Mouse (Mus musculus): Measurements from ENCODE around the gene Micu1.
"Not testable (repeated sequence)": the region's sequence is repeated elsewhere in the genome, so short reads cannot be mapped to it uniquely, and the experiment has no call there.

The Micu1 gene

GRCm38 (mm10) chr10:59702207-59703032, at the start of gene Micu1:
Gene Micu1 (plus strand): TSS chr10:59702477.
- DNase-seq (ENCODE audit: low spot score), result peak; percentile 95

GRCm38 (mm10) chr10:59656799-59657198, 45.5 kb upstream of the Micu1 start:
- DNase-seq (ENCODE audit: low spot score), result peak; percentile 49

- no peak for DNase-seq (ENCODE audit: low spot score)
Observed at GRCm38 (mm10) chr10:59664765-59665164, 37.5 kb upstream of the Micu1 start.

GRCm38 (mm10) chr10:59665503-59666291, 36.6 kb upstream of the Micu1 start:
- DNase-seq (ENCODE audit: low spot score), result no peak

- no peak for DNase-seq (ENCODE audit: low spot score)
Observed at GRCm38 (mm10) chr10:59667377-59667776, 34.9 kb upstream of the Micu1 start.

GRCm38 (mm10) chr10:59668491-59668890, 33.8 kb upstream of the Micu1 start:
- no peak for DNase-seq (ENCODE audit: low spot score)

GRCm38 (mm10) chr10:59677836-59678235, 24.4 kb upstream of the Micu1 start:
- DNase-seq (ENCODE audit: low spot score), result no peak

- DNase-seq (ENCODE audit: low spot score), result no peak
Observed at GRCm38 (mm10) chr10:59679189-59679588, 23.1 kb upstream of the Micu1 start.

- not testable (repeated sequence) for DNase-seq (ENCODE audit: low spot score)
Observed at GRCm38 (mm10) chr10:59685586-59685985, 16.7 kb upstream of the Micu1 start.

GRCm38 (mm10) chr10:59687126-59687525, 15.2 kb upstream of the Micu1 start:
- no peak for DNase-seq (ENCODE audit: low spot score)

GRCm38 (mm10) chr10:59689836-59690235, 12.4 kb upstream of the Micu1 start:
- no peak for DNase-seq (ENCODE audit: low spot score)

- DNase-seq (ENCODE audit: low spot score), result no peak
Observed at GRCm38 (mm10) chr10:59692441-59692840, 9.8 kb upstream of the Micu1 start.

- no peak for DNase-seq (ENCODE audit: low spot score)
Observed at GRCm38 (mm10) chr10:59694104-59694503, 8.2 kb upstream of the Micu1 start.

- DNase-seq (ENCODE audit: low spot score), result no peak
Observed at GRCm38 (mm10) chr10:59699516-59699915, 2.8 kb upstream of the Micu1 start.

- no peak for DNase-seq (ENCODE audit: low spot score)
Observed at GRCm38 (mm10) chr10:59701805-59702204, 472 bp upstream of the Micu1 start.

GRCm38 (mm10) chr10:59703060-59703760, 933 bp downstream of the Micu1 start:
- DNase-seq (ENCODE audit: low spot score), result no peak

- no peak for DNase-seq (ENCODE audit: low spot score)
Observed at GRCm38 (mm10) chr10:59706991-59707546, 4.8 kb downstream of the Micu1 start.

GRCm38 (mm10) chr10:59707595-59707994, 5.3 kb downstream of the Micu1 start:
- no peak for DNase-seq (ENCODE audit: low spot score)

GRCm38 (mm10) chr10:59709281-59709680, 7.0 kb downstream of the Micu1 start:
- no peak for DNase-seq (ENCODE audit: low spot score)

- no peak for DNase-seq (ENCODE audit: low spot score)
Observed at GRCm38 (mm10) chr10:59710246-59710645, 8.0 kb downstream of the Micu1 start.

GRCm38 (mm10) chr10:59712062-59712461, 9.8 kb downstream of the Micu1 start:
- DNase-seq (ENCODE audit: low spot score), result no peak

- DNase-seq (ENCODE audit: low spot score), result no peak
Observed at GRCm38 (mm10) chr10:59720017-59720416, 17.7 kb downstream of the Micu1 start.

Data from testis, postnatal 14 days (tissue).